Mouse (Mus musculus) liver, embryonic 12.5 days (tissue): ENCODE measurements around the gene Mrpl32. TPM values are rescaled to one million over a fixed set of nuclear protein-coding genes. Genes with fewer than 3 reads are reported as not detected.

ENCODE experiments used
- polyA plus RNA-seq: library from polyadenylated mRNA; unstranded; fragments of >200 nt; fragmentation: Nextera tagmentation; extraction: Ambion mirVana; gene quantifications from 2 replicates; pipeline ENCODE4 v1.2.1, GENCODE M21; 2016

Gene Mrpl32
- polyA plus RNA-seq, 1 experiment from 2014 or later, result 104 TPM

Other genes with a start within 250 kb of the Mrpl32 start
- gene Hecw1, start 89.9 kb downstream of the Mrpl32 start, polyA plus RNA-seq, result 0.23 and 0.37 TPM in 2 replicates
- 167 and 169 TPM in 2 replicates for gene Psma2, start 75 bp upstream of the Mrpl32 start, polyA plus RNA-seq
- gene AW209491, start 17.0 kb upstream of the Mrpl32 start, polyA plus RNA-seq, result 15.5 and 17.4 TPM in 2 replicates